Mouse (Mus musculus): ENCODE data around the gene Aadac.

Aadac gene

DNA sequence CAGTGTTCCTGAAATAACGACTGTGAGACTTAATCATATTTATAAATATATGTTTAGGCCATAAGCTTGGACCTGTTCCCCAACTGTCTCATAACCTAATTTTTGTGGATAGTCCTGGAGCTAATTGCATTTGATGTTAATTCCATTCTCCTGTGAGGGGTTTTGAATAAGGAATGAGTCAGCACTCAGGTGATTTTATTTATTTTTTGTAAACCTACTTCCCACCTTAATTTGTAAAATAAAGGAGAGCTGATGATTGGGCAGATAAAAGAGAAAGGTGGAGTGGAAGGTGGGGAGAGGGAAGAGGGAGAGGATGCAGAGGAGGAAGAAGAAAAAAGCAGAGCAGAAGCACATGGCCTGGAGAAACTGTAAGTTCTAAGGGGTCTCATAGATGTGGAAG is at the start of gene Aadac:
Gene Aadac (plus strand): TSS at position 301 of the 400 bp plus-strand sequence.
- DNase-seq (ENCODE audit: low spot score in 2 of 2) = no peak

DNA sequence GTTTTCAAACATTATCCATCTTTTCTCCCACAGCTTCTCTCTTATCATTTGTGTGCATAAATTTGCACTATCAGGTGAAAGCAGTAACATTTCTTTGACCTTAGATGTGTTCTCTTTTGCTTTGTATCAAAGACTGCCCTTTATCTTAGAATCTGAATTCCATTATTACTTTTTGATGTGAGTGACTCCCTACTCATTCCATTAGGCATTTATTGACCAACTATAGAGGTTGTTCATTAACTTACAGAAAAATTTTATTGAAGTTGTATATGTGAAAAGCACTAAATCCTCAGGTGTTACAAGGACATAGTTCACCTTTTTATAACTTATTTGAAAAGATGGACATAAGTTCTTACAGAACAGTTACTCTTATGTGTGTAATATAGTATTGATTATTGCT is 21.9 kb upstream of the Aadac start:
- no peak for DNase-seq (ENCODE audit: low spot score in 2 of 2)

DNA sequence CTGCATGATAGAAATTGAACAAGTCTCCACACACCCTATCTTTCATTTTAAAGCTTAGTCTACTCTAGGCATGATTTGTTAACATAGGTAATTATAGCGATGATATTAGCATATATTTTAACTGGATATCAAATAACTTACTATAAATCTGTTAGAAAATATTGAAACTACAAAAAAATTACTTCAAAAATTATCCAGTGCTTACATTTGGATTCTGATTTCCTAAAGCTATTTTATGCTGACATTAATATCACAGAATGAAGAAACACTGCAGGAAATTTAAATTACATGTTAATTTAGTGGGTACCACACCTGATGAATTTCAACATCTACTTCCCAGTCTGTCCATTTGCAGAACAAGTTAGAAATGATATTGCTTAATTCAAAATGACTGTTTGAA is 19.1 kb upstream of the Aadac start, which contains the start of gene Aadacl2:
Gene Aadacl2 (plus strand): TSS at position 301 of the 400 bp plus-strand sequence.
- no peak for DNase-seq (ENCODE audit: low spot score in 2 of 2)

DNA sequence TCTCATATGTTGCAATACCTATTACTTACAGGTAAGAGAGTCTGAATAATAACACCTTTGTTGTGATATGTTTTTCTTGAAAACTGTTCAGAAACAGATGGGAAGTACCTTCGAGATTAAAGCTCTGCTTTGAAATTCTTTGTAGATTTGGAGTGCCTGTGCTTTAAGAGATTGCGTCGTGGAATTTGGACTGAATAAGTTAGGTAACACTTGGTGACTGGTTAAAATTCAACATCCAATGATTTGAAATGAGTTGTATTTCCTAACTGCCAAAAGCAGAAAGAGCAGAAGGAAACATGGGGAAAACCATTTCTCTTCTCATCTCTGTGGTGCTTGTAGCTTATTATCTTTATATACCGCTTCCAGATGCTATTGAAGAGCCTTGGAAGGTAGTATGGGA is 6.0 kb downstream of the Aadac start:
- DNase-seq (ENCODE audit: low spot score in 2 of 2) = no peak

DNA sequence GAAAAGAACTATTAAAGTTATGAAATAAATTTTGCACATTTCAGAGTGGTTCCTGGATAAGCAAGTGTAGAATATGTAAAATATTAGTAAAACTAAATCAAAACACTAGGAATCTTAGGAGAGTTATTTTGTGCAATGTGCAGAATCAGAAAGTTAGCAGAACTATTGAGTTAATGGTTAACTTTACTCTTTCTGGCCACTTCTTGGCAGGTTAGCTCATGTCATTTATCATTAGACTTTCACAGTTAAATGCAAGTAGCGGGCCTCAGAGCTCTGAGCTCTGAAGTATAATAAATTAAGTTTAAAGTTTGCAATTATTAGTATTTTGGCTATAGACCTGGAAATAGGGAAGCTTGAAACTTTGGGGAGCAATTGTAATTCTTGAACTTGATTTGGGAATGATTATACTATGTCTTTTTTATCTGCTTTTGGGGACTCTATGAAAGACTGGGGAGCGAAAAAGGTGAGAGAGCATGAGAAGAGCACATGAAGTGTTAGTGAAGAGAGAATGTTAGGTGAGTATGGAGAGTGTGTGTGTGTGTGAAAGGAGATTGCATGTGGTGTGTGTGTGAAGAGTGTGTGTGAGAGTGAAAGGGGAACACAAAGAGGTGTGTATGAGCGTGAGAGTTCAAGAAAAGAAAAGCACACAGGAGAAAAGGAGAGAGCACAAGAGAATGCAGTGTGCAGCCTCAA is 20.9 kb downstream of the Aadac start:
- DNase-seq (ENCODE audit: low spot score in 2 of 2) = no peak

DNA sequence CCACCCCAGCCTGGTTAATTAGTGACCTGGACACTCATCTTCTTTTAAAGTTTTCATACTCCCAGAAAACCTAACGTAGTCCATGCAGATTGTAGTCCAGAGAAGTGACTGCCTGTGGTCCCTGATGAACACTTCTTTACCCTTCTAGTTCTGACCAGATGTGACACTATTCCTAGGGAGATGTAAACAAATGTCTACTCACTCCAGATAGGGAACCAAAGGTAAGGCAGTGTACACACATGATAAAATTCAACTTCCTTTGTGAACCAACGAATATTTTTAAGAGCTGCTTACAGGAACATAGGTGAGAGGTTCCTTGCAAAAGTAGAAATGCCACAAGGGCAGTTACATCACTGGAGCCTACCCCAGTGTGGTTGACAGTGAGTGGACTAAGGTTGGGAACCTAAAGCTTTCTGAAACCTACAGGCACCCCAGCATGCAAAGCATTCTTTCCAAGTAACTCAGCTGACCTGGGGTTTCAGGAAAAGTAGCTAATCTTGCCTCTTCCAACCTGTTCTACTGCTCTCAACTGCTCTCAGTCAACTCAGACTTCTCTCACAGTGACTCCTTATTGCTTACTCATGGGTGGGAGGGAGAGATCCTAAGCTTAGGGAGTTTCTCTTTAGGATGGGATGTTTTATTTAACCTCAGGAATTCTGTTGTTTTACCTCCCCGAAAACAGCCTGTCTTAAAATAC is 27.9 kb downstream of the Aadac start:
- no peak for DNase-seq (ENCODE audit: low spot score in 2 of 2)

DNA sequence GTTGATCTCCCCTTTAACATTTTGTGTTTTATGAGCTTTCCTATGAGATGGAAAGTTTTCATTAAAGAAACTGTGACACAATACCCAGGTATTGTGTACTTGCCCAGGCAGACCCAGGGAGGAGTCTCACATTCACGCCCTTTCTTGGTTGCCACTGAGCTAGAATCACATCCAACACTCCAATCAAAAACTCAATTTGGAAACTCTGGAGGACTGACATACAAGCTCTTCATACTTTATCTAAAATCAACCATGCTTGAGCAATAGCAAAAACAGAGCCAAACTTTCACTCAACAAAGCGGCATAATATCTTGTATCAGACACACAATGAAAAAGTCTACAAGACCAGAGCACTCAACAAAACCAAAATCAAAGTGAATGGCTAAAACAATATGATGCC is 28.4 kb downstream of the Aadac start:
- DNase-seq (ENCODE audit: low spot score in 2 of 2) = no peak

DNA sequence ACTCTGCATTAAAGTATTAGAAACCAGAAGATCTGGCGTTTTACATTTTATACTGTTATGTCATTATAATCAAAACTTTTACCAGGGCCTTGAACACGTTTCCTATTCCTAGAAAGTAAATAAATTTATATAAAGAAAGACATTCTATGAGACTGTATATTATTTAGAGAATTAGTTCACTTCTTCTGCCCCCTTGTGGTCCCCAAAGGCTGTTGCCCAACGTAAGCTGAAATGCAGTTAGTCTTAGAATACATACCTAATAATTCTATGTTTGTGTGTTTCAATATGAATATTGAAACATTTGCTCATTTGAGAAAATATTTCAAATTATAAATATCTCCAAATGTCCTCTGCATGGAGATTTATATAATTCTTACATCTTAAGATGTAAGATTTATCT is 30.9 kb downstream of the Aadac start:
- DNase-seq (ENCODE audit: low spot score in 2 of 2) = no peak

DNA sequence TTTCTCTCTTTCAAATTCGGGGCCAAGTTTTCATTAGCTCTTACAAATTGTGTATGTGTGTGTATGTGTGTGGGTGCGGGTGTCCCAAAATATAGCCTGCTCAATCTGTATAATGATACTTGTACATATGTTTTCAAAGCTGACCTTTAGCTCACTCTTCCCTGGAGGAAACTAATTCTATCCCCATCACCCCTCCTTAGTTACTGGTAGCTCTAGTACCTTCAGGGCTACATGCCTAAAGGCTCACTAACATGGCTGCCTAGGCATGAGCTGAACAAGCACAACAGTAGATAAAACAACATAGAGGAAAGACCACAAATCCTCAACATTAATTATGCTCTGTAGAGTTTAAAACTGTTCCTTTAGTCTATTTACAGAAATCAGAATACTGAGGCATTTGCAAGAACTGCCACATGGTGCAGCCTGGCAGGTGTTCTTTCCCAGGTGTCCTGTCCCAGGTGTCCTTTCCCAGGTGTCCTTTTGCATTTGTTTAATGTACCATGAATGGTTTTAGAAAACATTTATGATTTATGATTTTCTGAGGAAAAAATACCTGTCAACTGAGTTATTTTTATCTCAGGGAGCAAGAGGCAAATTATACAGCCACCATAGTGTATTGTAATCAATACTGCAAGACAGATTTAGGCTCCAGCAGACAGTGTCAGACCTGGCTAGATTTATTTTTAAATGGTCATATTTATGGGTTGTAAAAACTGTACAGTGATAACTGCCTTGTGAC is 31.7 kb downstream of the Aadac start:
- no peak for DNase-seq (ENCODE audit: low spot score in 2 of 2)

DNA sequence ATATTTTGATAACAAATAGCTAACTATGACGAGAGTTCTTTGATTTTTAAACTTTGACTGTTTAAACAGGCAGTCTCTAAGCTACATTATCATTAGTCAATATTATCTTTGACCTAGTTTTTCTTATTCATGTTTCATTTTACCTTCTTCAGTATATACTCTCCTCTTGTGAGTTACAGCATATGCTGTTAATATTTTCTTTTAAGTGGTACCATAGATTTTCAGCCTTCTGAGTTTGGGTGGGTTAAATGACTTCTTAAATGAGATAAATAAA is 32.2 kb downstream of the Aadac start:
- no peak for DNase-seq (ENCODE audit: low spot score in 2 of 2)

DNA sequence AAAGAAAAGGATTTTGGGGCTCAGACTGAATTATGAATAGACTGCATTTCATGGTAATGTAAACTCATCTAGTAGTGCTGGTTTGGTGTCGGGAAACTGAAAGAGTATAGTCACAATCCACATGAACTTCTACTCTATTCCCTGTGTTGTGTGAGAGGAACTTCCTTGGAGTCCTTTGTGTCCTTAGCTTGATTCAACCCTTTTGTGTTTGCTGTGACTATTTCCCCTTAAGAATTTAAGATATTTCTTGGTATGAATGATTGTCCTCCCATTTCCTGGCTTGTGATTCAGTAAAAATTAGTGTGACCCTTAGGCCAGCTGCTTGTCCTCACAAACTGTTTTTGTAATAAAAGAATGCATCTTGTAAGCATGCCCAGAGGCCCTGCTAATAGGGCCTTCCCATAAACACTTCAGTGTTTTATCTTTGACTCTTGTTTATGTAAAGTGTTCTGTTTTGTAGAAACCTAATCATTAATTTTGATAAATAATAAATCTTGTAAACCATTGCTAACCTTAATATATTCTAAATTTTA is 53.4 kb downstream of the Aadac start:
- DNase-seq (ENCODE audit: low spot score in 2 of 2) = no peak

DNA sequence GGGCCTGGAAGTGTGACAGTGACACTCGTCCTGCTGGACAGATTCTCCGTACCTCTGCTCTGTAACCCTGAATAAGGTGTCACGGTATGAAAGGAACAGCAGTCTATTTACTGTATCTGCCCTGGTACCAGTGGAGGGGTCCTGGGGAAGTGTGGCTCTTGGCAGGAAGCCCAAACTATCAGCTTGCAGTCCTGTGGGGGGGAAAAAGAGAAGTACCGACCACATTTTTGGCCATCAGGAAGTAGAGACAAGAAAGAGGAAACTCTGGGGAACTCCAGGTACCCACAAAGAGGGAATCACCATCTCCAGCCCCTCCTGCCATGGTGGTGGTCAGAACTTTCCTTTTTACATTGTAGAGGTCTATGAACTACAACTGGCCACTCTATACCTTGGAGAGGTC is 55.1 kb downstream of the Aadac start:
- no peak for DNase-seq (ENCODE audit: low spot score in 2 of 2)

DNA sequence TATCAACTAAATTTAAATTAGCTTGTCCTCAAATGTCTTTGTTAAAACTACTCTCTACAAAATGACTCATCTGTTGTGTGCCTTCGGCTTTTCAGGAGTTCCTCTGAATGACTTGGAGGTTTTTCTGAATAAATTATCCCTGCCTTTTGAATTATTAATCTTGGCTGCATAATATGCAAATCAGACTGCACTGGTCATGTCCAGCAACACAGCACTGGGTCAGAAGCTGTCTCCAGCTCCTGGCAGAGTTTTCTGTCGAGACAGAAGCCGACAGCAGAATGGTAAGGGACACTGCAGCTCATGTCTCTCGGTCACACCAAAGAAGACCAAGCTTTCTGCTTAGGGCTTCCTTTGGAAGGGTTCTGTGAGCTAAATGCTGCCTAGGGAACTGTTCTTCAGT is 56.1 kb downstream of the Aadac start, which contains the start of gene Sucnr1:
Gene Sucnr1 (plus strand): TSS at position 222 of the 400 bp plus-strand sequence.
- no peak for DNase-seq (ENCODE audit: low spot score in 2 of 2)

DNA sequence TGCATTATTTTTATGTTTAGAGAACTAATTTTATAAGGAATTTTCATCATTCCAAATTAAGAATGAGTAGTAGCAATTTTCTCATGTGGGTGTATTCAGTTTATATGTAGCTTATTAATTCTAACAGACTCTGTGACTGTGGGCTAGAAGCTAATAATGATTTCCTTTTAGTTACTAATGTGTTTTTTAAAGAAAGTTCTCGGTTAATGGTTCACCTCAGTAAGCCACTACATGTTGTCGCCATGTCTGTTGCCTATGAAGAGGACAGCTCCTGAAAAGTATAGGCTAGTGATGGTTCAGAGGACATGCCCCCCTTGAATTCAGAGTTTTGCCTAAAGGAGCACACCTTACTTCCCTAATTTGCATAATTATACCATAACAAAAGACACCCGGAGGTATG is 57.2 kb downstream of the Aadac start:
- no peak for DNase-seq (ENCODE audit: low spot score in 2 of 2)

DNA sequence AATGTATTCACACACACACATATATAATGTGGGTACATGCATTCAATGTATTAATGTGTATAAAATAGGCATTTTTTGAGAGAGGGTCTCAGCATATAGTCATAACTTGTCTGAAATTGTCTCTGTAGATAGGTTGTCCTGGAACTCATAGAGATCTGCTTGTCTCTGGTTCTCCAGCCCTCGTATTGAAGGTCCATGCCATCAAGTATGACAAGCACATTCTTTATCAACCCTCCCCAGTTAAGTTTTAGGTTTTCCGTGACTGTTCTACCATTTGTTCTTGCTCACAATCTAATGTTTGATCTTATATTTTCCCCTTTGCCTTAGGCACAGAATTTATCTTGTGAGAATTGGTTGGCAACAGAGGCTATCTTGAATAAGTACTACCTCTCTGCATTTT is 60.2 kb downstream of the Aadac start:
- no peak for DNase-seq (ENCODE audit: low spot score in 2 of 2)
